Mouse (Mus musculus) urinary bladder, postnatal 4 days (tissue): ENCODE results near the gene Xrcc1.
"Not testable (repeated sequence)": the region's sequence is repeated elsewhere in the genome, so short reads cannot be mapped to it uniquely, and the experiment has no call there.

Experiments used
- DNase-seq, 2 experiments: peaks; one replicate each; pipeline ENCODE4 v3.0.0; 2021 to 2022; ENCODE audit warnings: low spot score in 2 of 2

Xrcc1 gene

GRCm38 (mm10) chr7:24546068-24546614 lies at the start of gene Xrcc1, which contains the start of gene Pinlyp:
Gene Xrcc1, plus strand, starts transcription at chr7:24546289.
Gene Pinlyp, minus strand, starts transcription at chr7:24546118.
- peak in 1 of 2 experiments; percentile 53 for DNase-seq

GRCm38 (mm10) chr7:24499856-24500577 lies 46.1 kb upstream of the Xrcc1 start:
- DNase-seq: no peak

GRCm38 (mm10) chr7:24500929-24501328 lies 45.2 kb upstream of the Xrcc1 start:
- no peak for DNase-seq

GRCm38 (mm10) chr7:24501492-24501891 lies 44.6 kb upstream of the Xrcc1 start:
- no peak for DNase-seq

- DNase-seq: no peak
Measured at GRCm38 (mm10) chr7:24504004-24504403, 42.1 kb upstream of the Xrcc1 start.

- no peak for DNase-seq
Measured at GRCm38 (mm10) chr7:24504868-24505267, 41.2 kb upstream of the Xrcc1 start.

GRCm38 (mm10) chr7:24505447-24506064 lies 40.5 kb upstream of the Xrcc1 start:
- no peak for DNase-seq

- no peak for DNase-seq
Measured at GRCm38 (mm10) chr7:24506065-24506459, 40.0 kb upstream of the Xrcc1 start.

GRCm38 (mm10) chr7:24506476-24506837 lies 39.6 kb upstream of the Xrcc1 start:
- peak in 1 of 2 experiments; percentile 34 for DNase-seq

GRCm38 (mm10) chr7:24506838-24507725 lies 39.0 kb upstream of the Xrcc1 start, which contains the start of gene Zfp428:
Gene Zfp428, plus strand, starts transcription at chr7:24507006.
- DNase-seq: peak; percentile 79 to 86

GRCm38 (mm10) chr7:24507726-24508114 lies 38.4 kb upstream of the Xrcc1 start:
- DNase-seq: no peak

GRCm38 (mm10) chr7:24512355-24512754 lies 33.7 kb upstream of the Xrcc1 start, which contains the start of gene AC161166.1:
Gene AC161166.1, minus strand, starts transcription at chr7:24512455.
- DNase-seq: no peak

- not testable (repeated sequence) for DNase-seq
Measured at GRCm38 (mm10) chr7:24516319-24516718, 29.8 kb upstream of the Xrcc1 start.

GRCm38 (mm10) chr7:24517077-24517476 lies 29.0 kb upstream of the Xrcc1 start:
- DNase-seq: no peak

GRCm38 (mm10) chr7:24517654-24518053 lies 28.4 kb upstream of the Xrcc1 start:
- DNase-seq: no peak

GRCm38 (mm10) chr7:24519130-24519529 lies 27.0 kb upstream of the Xrcc1 start:
- no peak for DNase-seq

- DNase-seq: not testable (repeated sequence)
Measured at GRCm38 (mm10) chr7:24520054-24520453, 26.0 kb upstream of the Xrcc1 start.

GRCm38 (mm10) chr7:24522805-24523204 lies 23.3 kb upstream of the Xrcc1 start:
- no peak for DNase-seq

GRCm38 (mm10) chr7:24523723-24524122 lies 22.4 kb upstream of the Xrcc1 start:
- DNase-seq: no peak

GRCm38 (mm10) chr7:24524978-24525377 lies 21.1 kb upstream of the Xrcc1 start:
- DNase-seq: no peak

GRCm38 (mm10) chr7:24525686-24526420 lies 20.2 kb upstream of the Xrcc1 start:
- DNase-seq: no peak
